Mouse (Mus musculus) brain, embryonic 14.5 days (tissue): ENCODE results near the gene Scml4.

Experiments used
- CTCF ChIP-seq: fragments of 200-500 bp; IDR thresholded peaks from 2 replicates; pipeline ENCODE4 v1.5.1; 2012; ENCODE audit warnings: inconsistent platforms, mild to moderate bottlenecking, moderate library complexity, borderline replicate concordance; ENCODE audit not compliant: insufficient read depth, insufficient read length; ENCODE audit errors: extremely low read depth
- POLR2A ChIP-seq: fragments of 200-500 bp; IDR thresholded peaks from 2 replicates; pipeline ENCODE4 v1.6.1; 2012; ENCODE audit warnings: mild to moderate bottlenecking, inconsistent platforms, borderline replicate concordance; ENCODE audit not compliant: poor library complexity, insufficient read depth, insufficient read length, severe bottlenecking; ENCODE audit errors: extremely low read depth

DNA sequence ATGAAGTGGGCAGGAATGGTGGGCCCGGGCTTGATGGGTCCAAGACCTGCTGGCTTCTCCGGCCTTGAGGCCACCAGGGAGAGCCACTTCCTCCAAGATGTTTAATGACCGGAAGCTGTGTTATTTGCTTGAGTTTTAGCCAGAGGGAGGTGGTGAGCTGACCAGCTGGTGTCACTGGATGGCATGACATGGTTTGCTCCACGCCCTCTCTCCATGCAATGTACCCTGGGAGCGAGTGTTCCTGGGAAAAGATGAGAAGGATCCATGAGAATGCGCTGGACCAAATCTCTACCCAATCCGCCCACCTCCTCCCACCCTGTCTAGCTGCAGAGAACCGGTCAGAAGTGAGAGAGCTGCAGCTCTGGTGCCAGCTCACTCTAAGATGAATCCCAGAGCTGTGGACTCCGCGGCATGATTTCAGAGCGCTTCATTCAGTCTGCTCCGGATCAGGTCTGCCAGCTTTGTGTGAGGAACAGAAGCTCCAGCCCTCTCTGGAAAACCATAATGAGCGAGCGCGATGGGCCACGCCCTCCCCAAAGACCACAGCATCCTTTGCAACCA, 144.1 kb downstream of the Scml4 start:
- TF ChIP-seq POLR2A (no peak), CTCF (no peak)
